Mouse (Mus musculus) heart, postnatal 0 days (tissue): ENCODE measurements around the gene Znhit6. TPM values are rescaled to one million over a fixed set of nuclear protein-coding genes. Genes with fewer than 3 reads are reported as not detected.
A peak's percentile ranks its signal among the peaks of the same experiment; 100 is the strongest.

Experiments used
- ATAC-seq: fragments of 200-750 bp; cut with Nextera tagmentation; 2 replicates; pipeline ENCODE4 v1.8.0; 2017; ENCODE audit warnings: low read depth, moderate number of reproducible peaks, moderate library complexity; ENCODE audit not compliant: insufficient read depth
- DNase-seq: peaks from one replicate; pipeline ENCODE4 v3.0.0-alpha.2; 2016; ENCODE audit warnings: low spot score
- H3K27ac ChIP-seq: fragments of 300-500 bp; sonication (generic); 2 replicates; pipeline ENCODE4 v1.5.1; 2014; ENCODE audit warnings: low read depth, mild to moderate bottlenecking
- H3K27me3 ChIP-seq: fragments of 300-500 bp; sonication (generic); 2 replicates; pipeline ENCODE4 v1.6.1; 2014; ENCODE audit warnings: low read length, mixed read lengths; ENCODE audit not compliant: control insufficient read depth, insufficient read depth
- H3K36me3 ChIP-seq: fragments of 300-500 bp; sonication (generic); replicated peaks from 2 replicates; pipeline ENCODE4 v1.6.1; 2014; ENCODE audit warnings: low read length, mixed read lengths; ENCODE audit not compliant: control insufficient read depth, insufficient read depth
- H3K4me1 ChIP-seq: fragments of 300-500 bp; sonication (generic); 2 replicates; pipeline ENCODE4 v1.6.1; 2014; ENCODE audit warnings: antibody characterized with exemption; ENCODE audit not compliant: control insufficient read depth, insufficient read depth
- H3K4me2 ChIP-seq: fragments of 300-500 bp; sonication (generic); 2 replicates; pipeline ENCODE4 v1.6.1; 2014; ENCODE audit warnings: low read depth, mild to moderate bottlenecking, low read length, moderate library complexity
- H3K4me3 ChIP-seq: fragments of 300-500 bp; sonication (generic); 2 replicates; pipeline ENCODE4 v1.5.1; 2014; ENCODE audit warnings: low read depth, low read length
- H3K9ac ChIP-seq: fragments of 300-500 bp; sonication (generic); replicated peaks from 2 replicates; pipeline ENCODE4 v1.6.1; 2014; ENCODE audit warnings: low read depth, low read length, mixed read lengths
- H3K9me3 ChIP-seq: fragments of 300-500 bp; sonication (generic); replicated peaks from 2 replicates; pipeline ENCODE4 v1.6.1; 2016; ENCODE audit warnings: low read length; ENCODE audit not compliant: control insufficient read depth
- CTCF ChIP-seq: IDR thresholded peaks from 2 replicates; pipeline ENCODE4 v1.5.1; 2016; ENCODE audit warnings: antibody characterized with exemption, control low read depth, low read depth
- EP300 ChIP-seq: IDR thresholded peaks from 2 replicates; pipeline ENCODE4 v1.6.1; 2016; ENCODE audit warnings: antibody characterized with exemption, low read depth
- WGBS: fragments of 180-500 bp; shearing (Covaris S2); extraction: QIAGEN DNeasy Blood & Tissue Kit; methylation state at CpG from one replicate; pipeline ENCODE4 v1.1.7; 2014; 5-methylcytosine and 5-hydroxymethylcytosine counted together
- polyA plus RNA-seq: library from polyadenylated mRNA; unstranded; fragments of >200 nt; fragmentation: Nextera tagmentation; extraction: Ambion mirVana; gene quantifications from 2 replicates; pipeline ENCODE4 v1.2.1, GENCODE M21; 2015
- total RNA-seq: library from RNA; depleted of rRNA; stranded (reverse); fragments of >200 nt; gene quantifications from 2 replicates; pipeline ENCODE4 v1.2.3, GENCODE M21; 2014; ENCODE audit warnings: low replicate concordance; rRNA removed

Znhit6 gene
- total and polyA plus RNA-seq, 2 experiments from 2014 or later = 8.4 to 17.5 TPM

DNA sequence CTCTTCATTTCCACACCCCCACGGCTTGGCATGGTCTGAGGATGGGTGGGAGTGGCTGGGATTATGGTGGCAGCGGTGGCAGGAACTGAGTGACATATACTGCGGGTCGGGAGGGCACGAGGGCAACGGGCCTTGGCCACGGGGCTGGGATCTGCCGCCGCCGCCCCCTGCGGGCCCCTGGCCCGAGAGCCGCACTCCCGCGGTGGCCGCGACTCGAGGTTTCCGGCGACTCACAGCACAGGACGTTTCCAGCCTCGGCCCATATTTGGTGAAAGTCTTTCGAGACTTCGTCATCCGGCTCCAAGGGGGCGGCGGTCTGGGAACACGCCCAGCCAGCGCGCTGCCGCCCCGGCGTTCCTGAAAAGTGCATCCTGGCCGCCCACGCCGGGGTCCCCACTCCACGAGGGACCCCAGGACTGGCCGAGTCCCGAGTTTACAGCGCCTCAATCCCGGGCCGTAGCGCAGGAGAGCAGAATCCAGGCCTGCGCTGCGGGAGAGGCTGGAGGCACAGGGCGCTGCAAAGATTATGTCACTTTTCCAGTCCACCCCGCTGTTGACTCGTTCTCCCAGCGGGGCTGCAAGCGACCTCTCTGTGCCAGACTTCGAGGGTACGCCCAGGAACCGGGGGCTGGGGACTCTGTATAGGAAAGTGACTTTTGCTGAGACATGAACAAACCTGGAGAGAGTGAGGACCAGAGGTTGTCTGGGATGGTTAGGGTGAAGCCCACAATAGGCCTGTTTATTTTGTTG, 77.4 kb downstream of the Znhit6 start:
- 2% methylated on average over 47 of the region's 53 CpGs for WGBS
- no peaks in the 10 kb centered on the region for H3K9me3 ChIP-seq
- H3K4me1 ChIP-seq = peaks cover 25% of the 10 kb centered on the region
- ATAC-seq = peak; percentile 48
- TF ChIP-seq CTCF (no peak), EP300 (no peak)
- H3K4me2 ChIP-seq = peak overlapping the region; percentile 84
- H3K27ac ChIP-seq = peak overlapping the region; percentile 96
- peaks cover 3% of the 10 kb centered on the region; the same call in 1 of the 2 replicates for H3K36me3 ChIP-seq
- peak overlapping the region; percentile 47 for H3K9ac ChIP-seq
- peak; percentile 93 for DNase-seq
- no peaks in the 10 kb centered on the region for H3K27me3 ChIP-seq
- H3K4me3 ChIP-seq = peak overlapping the region; percentile 70

- H3K9ac ChIP-seq = 0 out of 2 replicates have a peak overlapping the region, but pooled peaks have one; percentile 47
- TF ChIP-seq EP300 (no peak), CTCF (no peak)
Measured at GRCm38 (mm10) chr3:145654028-145654427, 78.0 kb downstream of the Znhit6 start.

More at GRCm38 (mm10) chr3:145654028-145654427, 78.0 kb downstream of the Znhit6 start:
- no peaks in the 10 kb centered on the region for H3K9me3 ChIP-seq
- DNase-seq (no peak), ATAC-seq (no peak)
- peaks cover 25% of the 10 kb centered on the region for H3K4me1 ChIP-seq
- H3K27ac ChIP-seq = peak overlapping the region; percentile 96
- WGBS = 82% methylated on average over 9 of the region's 9 CpGs
- peak overlapping the region; percentile 84 for H3K4me2 ChIP-seq
- H3K36me3 ChIP-seq = no peaks in the 10 kb centered on the region
- H3K27me3 ChIP-seq = no peaks in the 10 kb centered on the region
- peak overlapping the region; percentile 70; the same call in 1 of the 2 replicates for H3K4me3 ChIP-seq

Other genes with a start within 250 kb of the Znhit6 start
- 91.1 and 92.3 TPM in 2 replicates for gene Ccn1, start 73.8 kb downstream of the Znhit6 start, total RNA-seq
- gene Ccn1, start 73.8 kb downstream of the Znhit6 start, polyA plus RNA-seq = 31.3 and 34.0 TPM in 2 replicates
- 12.3 and 12.4 TPM in 2 replicates for gene Ddah1, start 182.5 kb downstream of the Znhit6 start, total RNA-seq
- gene Ddah1, start 182.5 kb downstream of the Znhit6 start, polyA plus RNA-seq = 8.1 and 9.4 TPM in 2 replicates